9 mouse cellular contexts compared by ENCODE assay signal in genomic region chr10:62891025-62891424, GRCm38 (mm10).
"Had no signal": no experiment of that assay in that cellular context is flagged by ENCODE, and none has a peak within 500 bp of the region (broad histone marks: within the 10 kb centered on the region; RNA-seq: fewer than 3 reads in every experiment).

No protein-coding gene starts in this region.

- DNase-seq: lung, adult 18-20 months; lung, embryonic 14.5 days; lung, postnatal 14 days; lung, postnatal 36 days; midbrain, embryonic 14.5 days; right cerebral cortex, postnatal 14 days; thymus, adult 2 months; thymus, postnatal 25 days; thymus, postnatal 4 days had no signal
